Mouse (Mus musculus) cerebellum, postnatal 4 days (tissue): ENCODE measurements around the gene Pgghg.

Experiments
- DNase-seq, 2 experiments: peaks; one replicate each; pipeline ENCODE4 v3.0.0; 2022; ENCODE audit warnings: low spot score in 2 of 2, mixed read lengths in 1 of 2

The Pgghg gene

DNA sequence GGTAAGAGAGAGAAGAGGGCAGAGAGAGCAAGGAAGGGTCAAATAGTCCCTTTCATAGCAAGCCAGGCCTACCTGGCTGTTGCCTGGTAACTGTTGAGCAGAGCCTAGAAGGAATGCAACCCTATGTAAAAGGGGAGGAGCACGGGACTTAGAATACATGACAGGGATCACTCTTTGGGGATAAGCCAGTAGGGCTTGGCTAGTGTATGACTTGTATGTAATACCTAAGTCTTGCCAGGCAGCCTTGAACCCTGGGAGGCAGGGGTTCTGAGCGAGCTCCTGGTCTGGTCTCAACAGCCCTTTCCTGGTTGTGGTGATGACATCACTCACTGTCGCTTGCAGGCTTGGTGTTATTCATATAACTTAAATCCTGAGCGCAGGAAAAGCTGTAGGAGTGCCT lies 47.8 kb downstream of the Pgghg start:
- no peak for DNase-seq

DNA sequence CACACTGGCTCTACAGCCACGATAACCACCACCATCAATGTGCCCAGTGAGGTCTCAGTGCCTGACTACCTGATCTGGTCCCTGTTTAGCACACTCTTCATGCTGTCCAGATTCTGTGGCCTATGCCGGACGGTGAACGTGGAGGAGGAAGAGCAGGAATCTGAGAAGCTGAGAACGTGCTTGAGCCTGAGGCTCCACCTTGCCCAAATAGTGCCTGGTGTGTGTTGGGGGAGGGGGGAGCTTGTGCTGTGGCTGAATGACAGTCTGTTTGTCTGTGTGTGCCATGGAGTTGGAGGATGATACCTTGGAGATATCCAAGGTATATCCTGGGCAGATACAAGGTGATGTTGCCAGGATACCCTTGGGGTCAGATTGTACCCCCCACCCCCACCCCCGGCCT lies 49.0 kb downstream of the Pgghg start:
- no peak for DNase-seq

DNA sequence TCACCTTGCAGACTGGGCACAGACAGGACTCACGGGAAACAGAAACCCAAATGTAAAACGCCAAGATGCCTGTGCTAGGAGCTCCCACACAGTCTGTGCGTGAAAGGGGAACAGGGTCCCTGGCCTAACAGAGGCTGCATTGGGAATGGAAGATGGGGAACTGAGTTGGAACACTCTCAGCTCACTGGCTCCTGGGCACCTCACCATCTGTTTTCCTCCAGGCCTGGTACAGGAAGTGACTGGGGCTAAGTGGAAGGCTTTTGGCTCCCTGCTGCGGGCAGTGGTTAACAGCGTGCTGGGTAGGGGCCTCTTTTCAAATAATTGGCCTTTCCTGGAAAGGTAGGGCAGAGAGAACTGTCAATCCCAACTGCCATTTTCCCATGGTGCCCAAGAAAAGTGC lies 49.4 kb downstream of the Pgghg start:
- no peak for DNase-seq

DNA sequence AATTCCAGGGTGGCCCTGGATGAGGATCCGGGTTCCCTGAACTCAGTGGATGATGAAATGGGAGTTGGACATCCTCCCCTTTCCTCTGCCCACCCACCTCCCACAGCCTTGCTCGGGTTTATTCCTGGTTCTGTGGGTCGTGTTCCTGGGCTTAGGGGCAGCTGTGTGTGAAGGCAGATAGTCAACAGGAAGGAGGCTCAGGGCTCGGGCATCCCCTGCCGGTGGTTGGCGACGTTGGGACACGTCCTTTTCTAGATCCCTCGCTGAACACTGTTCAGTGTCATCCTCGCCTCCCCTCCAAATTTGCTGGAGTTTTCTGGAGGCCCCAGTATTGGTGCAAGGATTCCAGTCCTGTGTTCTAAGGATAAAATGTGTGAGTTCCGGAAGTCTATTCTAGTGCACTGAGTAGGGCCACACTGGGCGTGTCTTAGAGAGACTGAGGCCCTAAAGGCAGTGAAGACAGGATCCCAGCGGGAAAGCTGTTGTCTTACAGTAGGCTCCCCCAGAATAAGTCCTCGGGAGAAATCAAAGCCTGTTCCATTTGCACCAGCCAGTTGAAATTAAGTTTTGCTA lies 50.0 kb downstream of the Pgghg start:
- DNase-seq = no peak
